Mouse (Mus musculus): ENCODE measurements at regions not wholly inside any gene's neighbourhood (a gene's known extent, or its start where the extent isn't known, plus 50 kb on each side); places are given as distances from the start of the nearest gene placed in this dataset.

DNA sequence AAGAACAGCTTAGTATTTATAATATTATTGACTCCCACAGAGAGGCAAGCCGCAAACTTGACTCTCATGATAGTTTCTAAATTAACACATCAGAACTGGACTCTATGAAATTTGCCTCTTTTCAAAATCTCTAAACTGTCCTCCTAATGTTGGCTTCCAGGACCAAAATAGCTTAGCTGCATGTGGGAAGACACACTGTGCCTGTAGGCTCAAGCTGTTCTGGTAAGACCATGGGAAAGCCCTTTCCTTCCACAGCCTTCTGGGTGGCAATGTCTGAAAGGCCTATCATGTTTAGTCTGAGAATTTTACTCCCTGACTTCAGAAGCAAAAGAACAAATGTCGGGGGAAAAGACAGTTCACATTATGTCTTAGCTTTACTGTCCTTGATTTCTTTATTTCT, 203.1 kb upstream of the Slc8a1 start:
- DNase-seq (ENCODE audit: low read depth, low spot score): no peak
- no peak overlapping the region for H3K27ac ChIP-seq (ENCODE audit: control insufficient read depth, low read depth, low read length)
- H3K9ac ChIP-seq (ENCODE audit: control insufficient read depth, low read depth, low read length, poor library complexity, severe bottlenecking): no peak overlapping the region
- no peaks in the 10 kb centered on the region for H3K9me3 ChIP-seq (replicated peaks; ENCODE audit: insufficient read depth, low read length)
- no peaks in the 10 kb centered on the region for H3K4me1 ChIP-seq (ENCODE audit: control insufficient read depth in 1 of 2, insufficient read depth in 2 of 2, low read length in 2 of 2)
- no peaks in the 10 kb centered on the region for H3K36me3 ChIP-seq (ENCODE audit: control insufficient read depth in 1 of 2, insufficient read depth in 2 of 2, low read length in 2 of 2)
- H3K79me2 ChIP-seq (ENCODE audit: control insufficient read depth, insufficient read depth, low read length, poor library complexity): no peaks in the 10 kb centered on the region
- no peaks in the 10 kb centered on the region for H3K27me3 ChIP-seq (ENCODE audit: control insufficient read depth in 1 of 2, insufficient read depth in 2 of 2, low read length in 2 of 2)
- no peak for TF ChIP-seq MAZ (IDR thresholded peaks at IDR 0.05; ENCODE audit: low read depth, low read length)
- TF ChIP-seq ZKSCAN1 (IDR thresholded peaks at IDR 0.05; ENCODE audit: low read depth, low read length): no peak
- TF ChIP-seq ETS1 (IDR thresholded peaks at IDR 0.05; ENCODE audit: low read depth, low read length): no peak
- no peak for TF ChIP-seq ZNF384 (IDR thresholded peaks at IDR 0.05; ENCODE audit: low read depth, low read length)
- TF ChIP-seq MXI1 (IDR thresholded peaks at IDR 0.05; ENCODE audit: low read depth, low read length): no peak
- TF ChIP-seq EP300 (IDR thresholded peaks at IDR 0.05; ENCODE audit: low read depth in 1 of 2, low read length in 2 of 2): no peak
- TF ChIP-seq ELF1 (IDR thresholded peaks at IDR 0.05; ENCODE audit: low read depth, low read length): no peak
- no peak for TF ChIP-seq JUND (IDR thresholded peaks at IDR 0.05; ENCODE audit: low read depth, low read length)
- no peak for TF ChIP-seq CTCF (IDR thresholded peaks at IDR 0.05 in 2 of 3, conservative IDR thresholded peaks at IDR 0.05 in 1 of 3; ENCODE audit: control insufficient read depth in 1 of 3, insufficient read depth in 1 of 3, low read depth in 2 of 3, low read length in 3 of 3, poor library complexity in 1 of 3, severe bottlenecking in 1 of 3)
- no peak for TF ChIP-seq MYC (IDR thresholded peaks at IDR 0.05; ENCODE audit: low read depth, low read length)
- no peak for TF ChIP-seq UBTF (IDR thresholded peaks at IDR 0.05; ENCODE audit: borderline replicate concordance, insufficient read depth, low read depth, low read length)
- TF ChIP-seq SIN3A (IDR thresholded peaks at IDR 0.05; ENCODE audit: low read length): no peak
- TF ChIP-seq POLR2A (IDR thresholded peaks at IDR 0.05; ENCODE audit: control insufficient read depth in 1 of 2, insufficient read depth in 1 of 2, low read depth in 1 of 2, low read length in 2 of 2, poor library complexity in 1 of 2): no peak
- TF ChIP-seq TCF12 (IDR thresholded peaks at IDR 0.05; ENCODE audit: low read depth, low read length): no peak
- no peak for TF ChIP-seq CHD1 (IDR thresholded peaks at IDR 0.05; ENCODE audit: low read depth, low read length)
- TF ChIP-seq USF1 (IDR thresholded peaks at IDR 0.05; ENCODE audit: low read depth, low read length): no peak
- TF ChIP-seq USF2 (IDR thresholded peaks at IDR 0.05; ENCODE audit: borderline replicate concordance in 1 of 2, insufficient read depth in 1 of 2, low read depth in 1 of 2, low read length in 2 of 2): no peak
- no peak for TF ChIP-seq RCOR1 (IDR thresholded peaks at IDR 0.05; ENCODE audit: low read depth, low read length)
- TF ChIP-seq KAT2A (conservative IDR thresholded peaks at IDR 0.05; ENCODE audit: low read depth, low read length): no peak
- TF ChIP-seq SMC3 (IDR thresholded peaks at IDR 0.05; ENCODE audit: low read depth, low read length): no peak
- no peak overlapping the region for H3K4me3 ChIP-seq (ENCODE audit: control insufficient read depth in 1 of 2, insufficient read depth in 1 of 2, low read depth in 2 of 2, low read length in 2 of 2)

DNA sequence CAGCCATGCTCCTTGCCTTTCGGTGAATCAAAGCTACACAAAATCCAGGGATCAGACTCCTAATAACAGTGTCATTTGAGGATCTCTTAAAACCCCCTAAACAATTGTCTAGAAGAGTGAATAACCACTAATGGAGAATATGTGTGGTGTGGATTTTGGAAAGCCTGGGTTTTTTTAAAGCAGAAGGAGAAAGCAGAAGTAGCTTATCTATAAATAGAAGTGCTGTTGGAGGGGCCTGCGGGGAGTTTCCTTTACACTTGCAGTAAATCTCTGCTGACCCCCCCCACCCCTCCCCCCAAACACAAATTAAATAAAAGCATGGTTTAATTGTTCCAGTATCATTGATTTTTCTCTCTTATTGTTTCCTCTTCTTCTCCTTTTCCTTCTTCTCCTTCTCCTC, 192.6 kb upstream of the Slc8a1 start:
- Histone ChIP-seq H3K27me3 (ENCODE audit: control insufficient read depth in 1 of 2, insufficient read depth in 2 of 2, low read length in 2 of 2) (no peaks in the 10 kb centered on the region), H3K27ac (ENCODE audit: control insufficient read depth, low read depth, low read length) (no peak overlapping the region), H3K79me2 (ENCODE audit: control insufficient read depth, insufficient read depth, low read length, poor library complexity) (no peaks in the 10 kb centered on the region), H3K4me1 (ENCODE audit: control insufficient read depth in 1 of 2, insufficient read depth in 2 of 2, low read length in 2 of 2) (no peaks in the 10 kb centered on the region), H3K9ac (ENCODE audit: control insufficient read depth, low read depth, low read length, poor library complexity, severe bottlenecking) (no peak overlapping the region), H3K4me3 (ENCODE audit: control insufficient read depth in 1 of 2, insufficient read depth in 1 of 2, low read depth in 2 of 2, low read length in 2 of 2) (no peak overlapping the region), H3K9me3 (replicated peaks; ENCODE audit: insufficient read depth, low read length) (no peaks in the 10 kb centered on the region), H3K36me3 (ENCODE audit: control insufficient read depth in 1 of 2, insufficient read depth in 2 of 2, low read length in 2 of 2) (no peaks in the 10 kb centered on the region)
- TF ChIP-seq ZNF384 (IDR thresholded peaks at IDR 0.05; ENCODE audit: low read depth, low read length) (peak; percentile 53), MYB (IDR thresholded peaks at IDR 0.05; ENCODE audit: low read depth, low read length) (no peak), POLR2AphosphoS5 (IDR thresholded peaks at IDR 0.05; ENCODE audit: borderline replicate concordance, low read depth, low read length) (no peak), RCOR1 (IDR thresholded peaks at IDR 0.05; ENCODE audit: low read depth, low read length) (peak; percentile 92), EP300 (IDR thresholded peaks at IDR 0.05; ENCODE audit: low read depth in 1 of 2, low read length in 2 of 2) (peak; percentile 50 to 53; a peak in 3 of 4 replicates), ZC3H11A (IDR thresholded peaks at IDR 0.05; ENCODE audit: low read depth, low read length) (no peak)
- peak; percentile 52 for DNase-seq (ENCODE audit: low read depth, low spot score)
